Mouse (Mus musculus) heart, embryonic 12.5 days (tissue): ENCODE measurements around the gene Myod1. TPM values are rescaled to one million over a fixed set of nuclear protein-coding genes. Genes with fewer than 3 reads are reported as not detected.

Experiments
- ATAC-seq: fragments of 200-750 bp; cut with Nextera tagmentation; 2 replicates; pipeline ENCODE4 v1.8.0; 2017; ENCODE audit warnings: moderate TSS enrichment, moderate library complexity; ENCODE audit not compliant: insufficient number of reproducible peaks, low FRiP score
- H3K27ac ChIP-seq: fragments of 300-500 bp; sonication (generic); 2 replicates; pipeline ENCODE4 v1.5.1; 2016; ENCODE audit warnings: mild to moderate bottlenecking, moderate library complexity; ENCODE audit not compliant: poor library complexity, severe bottlenecking
- H3K27me3 ChIP-seq: fragments of 300-500 bp; sonication (generic); replicated peaks from 2 replicates; pipeline ENCODE4 v1.6.1; 2016; ENCODE audit warnings: mild to moderate bottlenecking, moderate library complexity
- H3K36me3 ChIP-seq: fragments of 300-500 bp; sonication (generic); 2 replicates; pipeline ENCODE4 v1.6.1; 2016; ENCODE audit warnings: mild to moderate bottlenecking, moderate library complexity
- H3K4me1 ChIP-seq: fragments of 300-500 bp; sonication (generic); replicated peaks from 2 replicates; pipeline ENCODE4 v1.6.1; 2016; ENCODE audit warnings: mild to moderate bottlenecking
- H3K4me2 ChIP-seq: fragments of 300-500 bp; sonication (generic); 2 replicates; pipeline ENCODE4 v1.6.1; 2016; ENCODE audit warnings: mild to moderate bottlenecking, moderate library complexity
- H3K4me3 ChIP-seq: fragments of 300-500 bp; sonication (generic); 2 replicates; pipeline ENCODE4 v1.5.1; 2016; ENCODE audit warnings: mild to moderate bottlenecking
- H3K9ac ChIP-seq: fragments of 300-500 bp; sonication (generic); 2 replicates; pipeline ENCODE4 v1.6.1; 2016; ENCODE audit warnings: mild to moderate bottlenecking, moderate library complexity
- H3K9me3 ChIP-seq: fragments of 300-500 bp; sonication (generic); replicated peaks from 2 replicates; pipeline ENCODE4 v1.6.1; 2016; ENCODE audit warnings: mild to moderate bottlenecking, moderate library complexity
- WGBS: fragments of 180-500 bp; shearing (Covaris S2); methylation state at CpG from one replicate; pipeline ENCODE4 v1.1.7; 2016; 5-methylcytosine and 5-hydroxymethylcytosine counted together
- polyA plus RNA-seq: library from polyadenylated mRNA; unstranded; fragments of >200 nt; fragmentation: Nextera tagmentation; extraction: Ambion mirVana; gene quantifications from 2 replicates; pipeline ENCODE4 v1.2.1, GENCODE M21; 2016

Gene Myod1
- polyA plus RNA-seq, 1 experiment from 2014 or later: 0.50 TPM

- H3K27me3 ChIP-seq: peaks cover 67% of the 10 kb centered on the region
- no peak overlapping the region for H3K4me2 ChIP-seq
- no peak overlapping the region for H3K27ac ChIP-seq
- H3K4me3 ChIP-seq: no peak overlapping the region
- WGBS: 51% methylated on average over 5 of the region's 5 CpGs
- H3K4me1 ChIP-seq: peaks cover 9% of the 10 kb centered on the region
- H3K9ac ChIP-seq: no peak overlapping the region
- no peak for ATAC-seq
- no peaks in the 10 kb centered on the region for H3K36me3 ChIP-seq
- H3K9me3 ChIP-seq: no peaks in the 10 kb centered on the region
These were observed 15.4 kb downstream of the Myod1 start for GRCm38 (mm10) chr7:46391701-46392100.

DNA sequence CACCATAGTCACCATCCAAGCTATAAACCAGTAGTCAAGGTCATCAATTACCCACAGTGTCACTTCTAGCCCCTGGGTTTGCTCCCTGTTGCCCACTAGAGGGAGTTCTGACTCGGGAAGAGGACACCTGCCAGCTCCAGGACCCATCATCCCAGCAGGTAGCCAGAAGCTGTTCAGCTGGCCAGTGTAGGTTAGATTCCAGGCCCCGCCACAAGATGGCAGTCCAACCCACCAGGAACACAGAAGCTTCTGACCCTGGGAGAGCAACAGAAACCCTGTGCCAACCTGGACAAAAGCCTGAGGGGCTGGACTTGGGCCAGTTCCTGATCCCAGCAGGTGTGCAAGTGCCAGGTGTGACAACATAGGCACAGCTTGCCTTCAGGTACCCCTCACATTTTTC lies 16.8 kb downstream of the Myod1 start:
- WGBS: 0% methylated on average over 2 of the region's 2 CpGs

DNA sequence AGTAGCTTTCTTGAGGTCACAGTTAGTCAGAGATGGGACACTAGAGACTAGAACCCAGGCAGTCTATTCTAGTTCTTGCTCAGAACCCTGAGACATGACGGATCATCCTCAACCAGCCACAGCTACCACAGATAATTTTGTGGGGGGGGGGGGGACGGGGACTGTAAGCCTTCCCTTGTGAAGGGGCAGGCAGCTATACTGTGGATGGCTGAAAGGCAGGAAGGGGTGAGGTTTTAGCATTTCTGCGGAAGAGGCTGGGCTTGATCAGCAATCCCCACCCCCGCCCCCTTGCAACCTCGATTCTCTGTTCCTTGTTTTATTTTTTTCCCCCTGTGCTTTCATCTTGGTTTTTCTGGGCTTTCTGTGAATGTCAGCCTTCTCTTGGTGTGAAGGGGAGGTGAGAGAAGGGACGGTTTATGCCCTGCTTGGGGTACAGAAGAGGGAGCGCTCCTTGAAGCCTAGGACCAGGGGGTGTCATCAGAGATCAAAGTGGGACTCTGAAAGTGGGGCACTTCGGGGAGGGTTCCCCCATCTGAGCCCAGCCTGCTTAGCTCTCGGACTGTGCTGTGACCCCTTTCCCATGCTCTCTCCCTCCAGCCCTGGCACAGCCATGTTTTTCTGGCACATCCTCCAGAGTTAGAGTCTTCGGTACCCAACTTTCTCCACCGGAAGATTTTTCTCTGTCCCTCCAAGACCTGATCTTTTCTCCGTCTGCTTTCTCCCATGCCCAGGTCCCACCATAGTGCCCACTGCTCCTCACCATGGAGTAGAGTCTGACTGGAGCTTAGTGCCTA lies 17.6 kb downstream of the Myod1 start:
- no peak for ATAC-seq
- H3K4me1 ChIP-seq: peaks cover 17% of the 10 kb centered on the region
- H3K27ac ChIP-seq: no peak overlapping the region
- H3K4me3 ChIP-seq: no peak overlapping the region
- no peaks in the 10 kb centered on the region for H3K36me3 ChIP-seq
- peaks cover 80% of the 10 kb centered on the region for H3K27me3 ChIP-seq
- WGBS: 24% methylated on average over 12 of the region's 12 CpGs
- H3K4me2 ChIP-seq: no peak overlapping the region
- H3K9ac ChIP-seq: no peak overlapping the region
- H3K9me3 ChIP-seq: no peaks in the 10 kb centered on the region

More for the DNA sequence above, 16.8 kb downstream of the Myod1 start:
- Histone ChIP-seq H3K9ac (no peak overlapping the region), H3K9me3 (no peaks in the 10 kb centered on the region), H3K4me1 (peaks cover 17% of the 10 kb centered on the region), H3K4me3 (no peak overlapping the region), H3K4me2 (no peak overlapping the region), H3K27ac (no peak overlapping the region), H3K27me3 (peaks cover 73% of the 10 kb centered on the region), H3K36me3 (no peaks in the 10 kb centered on the region)
- ATAC-seq: peak; percentile 56; the same call in 1 of the 2 replicates

DNA sequence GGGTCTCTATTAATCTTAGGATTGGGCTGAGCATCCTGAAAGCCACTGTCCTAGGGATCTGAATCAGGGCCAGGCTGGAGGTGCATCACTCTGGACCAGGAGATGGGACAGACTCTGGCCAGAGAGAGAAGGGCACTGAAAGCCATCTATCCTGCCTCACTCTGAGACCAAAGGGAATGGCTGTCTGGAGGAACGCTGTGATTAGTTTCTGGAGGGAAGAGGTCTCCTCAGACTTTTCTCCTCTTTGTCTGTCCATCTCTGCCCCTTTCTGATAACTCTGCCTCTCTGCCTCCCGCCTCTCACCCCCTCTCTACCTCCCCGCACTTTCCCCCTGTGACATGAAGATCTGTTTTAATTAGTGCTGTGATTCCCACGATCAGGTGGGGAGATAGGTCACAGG lies 18.7 kb downstream of the Myod1 start:
- no peak overlapping the region for H3K9ac ChIP-seq
- no peaks in the 10 kb centered on the region for H3K36me3 ChIP-seq
- no peak for ATAC-seq
- no peak overlapping the region for H3K4me3 ChIP-seq
- WGBS: 53% methylated on average over 4 of the region's 4 CpGs
- peaks cover 17% of the 10 kb centered on the region for H3K4me1 ChIP-seq
- H3K9me3 ChIP-seq: no peaks in the 10 kb centered on the region
- H3K27ac ChIP-seq: no peak overlapping the region
- no peak overlapping the region for H3K4me2 ChIP-seq
- peaks cover 81% of the 10 kb centered on the region for H3K27me3 ChIP-seq

- Histone ChIP-seq H3K9ac (no peak overlapping the region), H3K4me2 (peak overlapping the region; percentile 96), H3K4me3 (peak overlapping the region; percentile 56; the same call in 1 of the 2 replicates), H3K4me1 (peaks cover 17% of the 10 kb centered on the region), H3K36me3 (no peaks in the 10 kb centered on the region), H3K27ac (no peak overlapping the region), H3K9me3 (no peaks in the 10 kb centered on the region), H3K27me3 (peaks cover 86% of the 10 kb centered on the region)
- WGBS: 43% methylated on average over 6 of the region's 6 CpGs
- ATAC-seq: no peak
These were observed 19.3 kb downstream of the Myod1 start for GRCm38 (mm10) chr7:46395571-46395970.

DNA sequence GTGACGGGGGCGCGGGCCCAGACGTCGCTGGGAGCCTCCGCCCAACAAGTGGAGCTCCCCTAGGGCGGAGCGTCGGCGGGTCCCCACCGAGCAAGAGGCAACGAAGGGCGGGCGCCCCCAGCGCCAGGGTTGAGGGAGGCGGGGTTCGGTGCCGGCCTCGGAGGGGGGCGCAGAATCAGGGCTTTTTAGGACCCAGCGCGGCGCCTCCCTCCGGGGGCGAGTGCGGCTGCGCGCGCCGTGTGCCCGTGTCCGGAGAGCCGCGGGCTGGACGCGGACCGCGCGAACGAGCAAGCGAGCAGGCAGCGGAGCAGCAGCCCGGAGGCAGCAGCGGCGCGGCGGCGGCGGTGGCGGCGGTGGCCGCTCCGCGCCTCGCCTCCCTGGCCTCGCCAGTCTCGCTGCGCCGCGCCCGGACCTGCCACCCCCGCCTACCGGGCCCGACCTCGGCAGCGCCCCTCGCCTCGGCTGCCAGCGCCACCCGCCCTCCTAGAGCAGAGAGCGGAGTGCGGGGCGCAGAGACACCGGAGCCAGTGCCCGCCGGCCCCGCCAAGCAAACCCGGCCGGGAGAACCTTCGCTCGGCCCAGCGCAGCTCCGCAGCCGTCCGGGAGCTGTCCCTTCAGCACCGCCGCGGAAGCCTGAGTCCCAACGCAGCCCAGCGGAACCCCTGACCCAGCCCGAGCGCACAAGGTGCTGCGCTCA lies 20.1 kb downstream of the Myod1 start, which contains the start of gene Kcnc1:
Kcnc1 (plus strand) TSS at position 267 of the 697 bp plus-strand sequence.
- Histone ChIP-seq H3K9me3 (no peaks in the 10 kb centered on the region), H3K9ac (0 out of 2 replicates have a peak within 1 kb of the TSS, but pooled peaks have one; percentile 6), H3K27me3 (peaks cover 87% of the 10 kb centered on the region), H3K27ac (no peak within 1 kb of the TSS), H3K4me2 (peak within 1 kb of the TSS; percentile 96), H3K4me1 (peaks cover 17% of the 10 kb centered on the region), H3K36me3 (no peaks in the 10 kb centered on the region), H3K4me3 (peak within 1 kb of the TSS; percentile 56)
- peak; percentile 71 for ATAC-seq
- under 1% methylated on average over 91 of the region's 93 CpGs for WGBS

GRCm38 (mm10) chr7:46396928-46397731 lies 20.9 kb downstream of the Myod1 start:
- Histone ChIP-seq H3K9ac (no peak overlapping the region), H3K4me1 (peaks cover 17% of the 10 kb centered on the region), H3K27ac (no peak overlapping the region), H3K4me3 (peak overlapping the region; percentile 56), H3K4me2 (peak overlapping the region; percentile 96), H3K36me3 (no peaks in the 10 kb centered on the region), H3K9me3 (no peaks in the 10 kb centered on the region), H3K27me3 (peaks cover 83% of the 10 kb centered on the region)
- ATAC-seq: no peak
- WGBS: under 1% methylated on average over 63 of the region's 64 CpGs

- no peak for ATAC-seq
These were observed 21.6 kb downstream of the Myod1 start for GRCm38 (mm10) chr7:46397732-46398333.

GRCm38 (mm10) chr7:46398612-46399011 lies 22.3 kb downstream of the Myod1 start:
- no peak overlapping the region for H3K27ac ChIP-seq
- no peak overlapping the region for H3K4me3 ChIP-seq
- H3K9me3 ChIP-seq: no peaks in the 10 kb centered on the region
- 46% methylated on average over 4 of the region's 4 CpGs for WGBS
- H3K4me1 ChIP-seq: peaks cover 17% of the 10 kb centered on the region
- ATAC-seq: no peak
- H3K4me2 ChIP-seq: no peak overlapping the region
- peaks cover 76% of the 10 kb centered on the region for H3K27me3 ChIP-seq
- no peaks in the 10 kb centered on the region for H3K36me3 ChIP-seq
- H3K9ac ChIP-seq: no peak overlapping the region

More at GRCm38 (mm10) chr7:46397732-46398333, 21.6 kb downstream of the Myod1 start:
- Histone ChIP-seq H3K4me3 (peak overlapping the region; percentile 56; the same call in 1 of the 2 replicates), H3K9me3 (no peaks in the 10 kb centered on the region), H3K4me2 (0 out of 2 replicates have a peak overlapping the region, but pooled peaks have one; percentile 96), H3K36me3 (no peaks in the 10 kb centered on the region), H3K9ac (no peak overlapping the region), H3K27ac (no peak overlapping the region), H3K4me1 (peaks cover 17% of the 10 kb centered on the region), H3K27me3 (peaks cover 80% of the 10 kb centered on the region)
- WGBS: 8% methylated on average over 70 of the region's 70 CpGs

DNA sequence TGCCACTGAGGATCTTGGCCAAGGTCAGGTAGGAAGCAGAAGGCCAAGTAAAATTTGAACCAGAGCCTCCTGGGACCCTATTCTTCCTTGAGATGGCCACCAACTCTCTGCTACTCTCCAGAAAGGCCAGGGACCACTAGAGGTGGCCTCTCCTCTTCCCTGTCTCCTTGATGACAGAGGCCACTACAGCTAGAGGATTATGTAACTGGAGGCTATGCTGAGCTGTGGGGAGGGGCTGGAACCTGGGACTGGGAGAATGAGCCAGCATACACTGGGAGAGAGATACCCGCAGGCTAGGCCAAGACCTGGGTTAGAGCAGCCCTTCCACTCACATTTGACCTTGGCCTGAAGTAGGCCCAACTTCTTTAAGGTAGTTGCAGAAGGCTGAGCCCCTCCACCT lies 23.4 kb downstream of the Myod1 start:
- Histone ChIP-seq H3K36me3 (no peaks in the 10 kb centered on the region), H3K9ac (no peak overlapping the region), H3K27me3 (peaks cover 66% of the 10 kb centered on the region), H3K4me3 (no peak overlapping the region), H3K4me1 (peaks cover 17% of the 10 kb centered on the region), H3K9me3 (no peaks in the 10 kb centered on the region), H3K27ac (no peak overlapping the region), H3K4me2 (no peak overlapping the region)
- WGBS: 89% methylated on average over 1 of the region's 1 CpGs
- ATAC-seq: no peak
